Mouse (Mus musculus): ENCODE measurements around the gene Astl. TPM values are rescaled to one million over a fixed set of nuclear protein-coding genes. Genes with fewer than 3 reads are reported as not detected.
A peak's percentile ranks its signal among the peaks of the same experiment; 100 is the strongest.

Astl gene
- total RNA-seq, 1 experiment from 2014 or later: not detected

DNA sequence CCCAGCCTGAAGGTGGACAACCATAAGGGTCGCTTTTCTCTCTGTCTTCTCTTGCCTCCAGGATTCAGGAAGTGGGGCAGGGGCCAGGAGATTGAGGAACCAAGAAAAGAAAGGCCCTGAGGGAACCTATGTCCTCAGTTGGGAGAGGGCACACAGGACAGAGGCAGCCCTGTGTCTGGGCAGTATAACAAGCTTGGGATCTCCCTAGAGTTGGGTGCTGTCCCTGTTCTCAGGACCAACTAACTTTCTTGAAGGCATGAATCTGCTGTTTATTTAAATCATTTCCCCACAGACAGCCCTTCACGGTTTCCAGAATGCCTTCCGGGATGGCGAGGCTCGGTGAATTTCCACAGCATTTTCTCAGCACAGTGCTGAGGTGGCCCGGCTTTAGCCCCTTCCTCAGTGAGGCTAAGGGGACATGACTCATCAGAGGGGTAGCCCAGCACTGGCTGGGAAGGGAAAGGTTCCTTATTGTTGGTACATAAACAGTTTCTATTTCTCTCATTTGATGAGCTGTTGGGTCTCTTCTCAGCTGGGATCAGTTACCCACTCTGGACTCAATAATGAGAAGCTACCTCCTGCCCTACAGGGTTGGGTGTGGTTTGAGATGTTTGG lies 15.7 kb upstream of the Astl start:
- ATAC-seq (replicated peaks; ENCODE audit: low read depth, poor library complexity, severe bottlenecking): peak; percentile 40

GRCm38 (mm10) chr2:127323667-127324066 lies 14.8 kb upstream of the Astl start:
- ATAC-seq (replicated peaks; ENCODE audit: low read depth, poor library complexity, severe bottlenecking): no peak

DNA sequence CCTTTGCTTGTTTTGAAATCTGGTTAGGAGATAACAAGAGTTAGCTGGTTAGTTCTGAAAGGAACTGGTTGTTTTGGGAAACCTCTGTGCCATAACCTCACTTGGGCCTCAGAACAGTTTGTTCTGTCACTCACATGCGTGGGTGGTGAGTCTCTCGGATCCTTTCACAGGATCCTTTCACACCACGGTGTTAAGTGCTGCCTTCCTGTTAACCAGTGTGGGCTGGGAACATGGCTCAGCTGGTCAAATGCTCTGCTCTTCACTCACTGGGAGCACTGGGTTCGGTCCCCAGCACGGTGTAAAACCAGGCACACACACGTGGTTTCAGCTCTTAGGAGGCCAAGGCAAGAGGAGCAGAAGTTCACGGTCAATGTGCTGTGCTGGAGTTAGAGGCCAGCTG lies 14.0 kb upstream of the Astl start:
- no peak for ATAC-seq (replicated peaks; ENCODE audit: low read depth, poor library complexity, severe bottlenecking)

GRCm38 (mm10) chr2:127328090-127328851 lies 10.2 kb upstream of the Astl start:
- peak; percentile 88 for ATAC-seq (replicated peaks; ENCODE audit: low read depth, poor library complexity, severe bottlenecking)

GRCm38 (mm10) chr2:127332807-127333570 lies 5.5 kb upstream of the Astl start:
- ATAC-seq (replicated peaks; ENCODE audit: low read depth, poor library complexity, severe bottlenecking): no peak

DNA sequence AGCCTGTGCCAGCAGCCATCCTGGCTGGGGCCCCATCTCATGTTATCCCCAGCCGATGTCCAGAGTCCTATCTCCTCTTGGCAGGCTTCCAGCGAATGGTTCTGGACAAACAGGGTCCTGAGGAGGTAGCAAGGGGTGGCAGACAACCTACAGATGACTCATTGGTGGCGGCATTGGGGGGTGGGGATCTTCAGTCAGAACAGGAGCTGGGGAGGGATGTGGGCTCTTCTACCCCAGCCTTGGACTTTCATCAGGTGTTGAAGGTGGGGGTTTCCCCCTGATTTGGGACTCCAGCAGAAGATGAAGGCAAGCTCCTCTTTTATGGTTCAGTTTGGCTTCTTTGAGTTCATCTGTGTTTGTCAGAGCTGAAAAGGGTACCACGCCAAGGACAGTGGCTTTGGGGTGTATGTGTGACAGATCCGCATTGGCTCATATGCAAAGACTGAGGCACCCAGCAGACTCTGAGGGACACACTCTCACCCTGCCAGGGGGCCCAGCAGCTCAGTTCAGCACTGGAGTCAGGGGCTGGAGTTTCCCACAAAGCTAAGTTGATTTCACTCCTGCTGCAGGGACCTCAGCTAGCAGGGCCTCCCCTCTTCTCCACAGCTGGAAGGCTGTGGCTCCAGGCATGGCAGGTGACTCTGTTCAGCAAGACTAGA lies 4.4 kb upstream of the Astl start:
- ATAC-seq (replicated peaks; ENCODE audit: low read depth, poor library complexity, severe bottlenecking): no peak

- no peak for ATAC-seq (replicated peaks; ENCODE audit: low read depth, poor library complexity, severe bottlenecking)
Observed at GRCm38 (mm10) chr2:127335078-127335541, 3.3 kb upstream of the Astl start.

GRCm38 (mm10) chr2:127335767-127336496 lies 2.5 kb upstream of the Astl start, which contains the start of gene Dusp2:
Gene Dusp2 (plus strand): TSS chr2:127336159.
- ATAC-seq (replicated peaks; ENCODE audit: low read depth, poor library complexity, severe bottlenecking): peak; percentile 59

DNA sequence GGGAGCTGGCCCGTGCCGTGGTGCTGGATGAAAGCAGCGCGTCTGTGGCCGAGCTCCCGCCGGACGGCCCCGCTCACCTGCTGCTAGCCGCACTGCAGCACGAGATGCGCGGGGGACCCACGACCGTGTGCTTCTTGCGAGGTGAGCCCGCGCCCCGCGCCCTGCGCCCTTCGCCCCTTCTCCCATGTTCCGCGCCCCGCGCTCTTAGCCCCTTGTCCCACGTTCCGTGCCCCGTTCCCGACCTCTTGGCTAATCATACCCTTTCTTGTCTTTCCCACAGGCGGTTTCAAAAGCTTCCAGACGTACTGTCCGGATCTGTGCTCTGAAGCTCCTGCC lies 2.0 kb upstream of the Astl start:
- ATAC-seq (replicated peaks; ENCODE audit: low read depth, poor library complexity, severe bottlenecking): no peak

- no peak for ATAC-seq (replicated peaks; ENCODE audit: low read depth, poor library complexity, severe bottlenecking)
Observed at GRCm38 (mm10) chr2:127336885-127337284, 1.6 kb upstream of the Astl start.

DNA sequence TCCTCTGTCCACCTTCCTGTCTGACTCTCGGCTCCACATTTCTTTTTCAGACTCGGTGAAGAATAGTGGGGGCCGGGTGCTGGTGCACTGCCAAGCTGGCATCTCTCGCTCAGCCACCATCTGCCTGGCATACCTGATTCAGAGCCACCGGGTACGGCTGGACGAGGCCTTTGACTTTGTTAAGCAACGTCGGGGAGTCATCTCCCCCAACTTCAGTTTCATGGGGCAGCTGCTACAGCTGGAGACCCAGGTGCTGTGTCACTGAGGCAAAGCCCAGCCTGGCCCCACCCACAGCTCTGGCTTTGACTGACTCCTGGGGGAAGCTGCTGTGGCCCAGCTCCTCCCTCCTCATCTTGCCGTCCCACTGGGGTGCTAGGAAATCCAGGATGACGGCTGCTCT lies 908 bp upstream of the Astl start:
- peak; percentile 21 for ATAC-seq (replicated peaks; ENCODE audit: low read depth, poor library complexity, severe bottlenecking)

GRCm38 (mm10) chr2:127338012-127338411 lies 427 bp upstream of the Astl start:
- ATAC-seq (replicated peaks; ENCODE audit: low read depth, poor library complexity, severe bottlenecking): 0 out of 2 replicates have a peak, but pooled peaks have one; percentile 2

DNA sequence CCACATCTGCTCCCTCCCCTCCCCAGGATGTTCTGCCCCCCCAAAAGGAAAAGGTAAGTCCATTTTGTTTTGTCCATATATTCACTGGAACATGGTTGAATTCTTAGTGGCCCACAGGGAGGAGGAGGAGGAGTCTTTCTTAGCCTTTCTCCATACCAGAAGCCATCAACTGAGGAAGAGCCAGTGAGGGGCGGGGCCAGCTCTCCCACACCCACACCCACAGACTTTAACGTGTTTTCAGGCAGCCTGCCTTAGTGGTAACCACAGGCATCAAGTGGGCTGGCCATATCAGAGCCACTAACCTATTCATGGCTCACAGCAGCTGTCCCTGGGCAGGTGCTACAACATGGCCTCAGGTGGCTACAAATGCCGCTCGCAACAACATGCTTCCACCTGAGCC lies 394 bp downstream of the Astl start:
- peak; percentile 41 for ATAC-seq (replicated peaks; ENCODE audit: low read depth, poor library complexity, severe bottlenecking)

DNA sequence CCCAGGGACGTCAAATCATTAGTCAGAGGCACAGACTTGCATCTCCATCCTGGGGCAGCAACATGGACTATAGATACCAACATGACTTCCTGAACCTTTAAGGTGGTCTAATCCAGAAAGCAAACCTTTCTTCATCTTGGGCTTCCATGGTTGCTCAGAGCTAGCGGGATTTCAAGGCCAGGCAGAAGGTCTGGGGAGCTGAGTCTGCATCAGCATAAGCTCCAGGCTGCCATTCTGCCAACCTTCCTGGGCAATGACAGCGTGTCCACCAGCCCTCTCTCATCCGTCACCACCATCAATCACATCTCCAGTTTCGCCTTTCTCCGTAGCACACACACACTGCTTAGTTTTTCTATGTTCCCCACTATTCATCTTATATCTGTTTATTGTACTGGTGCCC lies 823 bp downstream of the Astl start:
- no peak for ATAC-seq (replicated peaks; ENCODE audit: low read depth, poor library complexity, severe bottlenecking)

DNA sequence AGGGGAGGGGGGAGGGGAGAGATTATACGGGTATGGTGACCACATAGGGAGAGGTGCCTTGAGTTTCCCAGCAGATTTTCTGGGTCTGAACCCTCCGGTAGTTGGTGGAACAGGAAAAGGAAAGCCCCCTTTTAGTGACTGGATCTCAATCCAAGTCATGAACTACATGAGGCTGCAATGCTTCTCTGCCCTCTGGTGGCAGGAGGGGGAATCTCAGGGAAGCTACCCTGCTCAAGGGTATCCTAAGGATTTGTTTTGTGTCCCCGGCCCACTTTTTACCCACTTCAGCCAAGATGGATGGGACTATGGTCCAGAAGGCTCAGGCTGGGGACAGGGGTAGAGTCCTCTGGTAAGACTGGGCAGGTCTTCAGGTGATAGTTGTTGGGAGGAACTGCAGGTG lies 2.7 kb downstream of the Astl start:
- ATAC-seq (replicated peaks; ENCODE audit: low read depth, poor library complexity, severe bottlenecking): peak; percentile 20; the same call in 1 of the 2 replicates

DNA sequence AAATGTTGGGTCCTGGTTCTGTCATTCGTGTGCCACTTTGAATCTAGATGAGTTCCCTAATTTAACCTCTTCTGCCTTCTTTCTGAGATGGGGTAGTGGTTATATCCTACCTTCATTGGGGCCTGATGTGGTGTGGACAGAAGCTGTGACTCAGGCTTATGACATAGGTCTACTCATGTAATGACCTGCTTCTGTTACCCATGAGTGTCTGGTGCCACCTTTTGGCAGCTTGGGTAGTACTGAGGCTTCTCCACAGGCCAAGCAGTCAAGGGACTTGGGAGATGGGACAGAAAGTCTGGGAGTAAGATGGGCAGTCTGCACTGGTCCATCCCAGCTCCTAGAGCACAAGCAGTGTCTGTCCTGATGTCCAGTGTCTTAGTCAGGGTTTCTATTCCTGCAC lies 7.9 kb downstream of the Astl start:
- ATAC-seq (replicated peaks; ENCODE audit: low read depth, poor library complexity, severe bottlenecking): peak; percentile 78

DNA sequence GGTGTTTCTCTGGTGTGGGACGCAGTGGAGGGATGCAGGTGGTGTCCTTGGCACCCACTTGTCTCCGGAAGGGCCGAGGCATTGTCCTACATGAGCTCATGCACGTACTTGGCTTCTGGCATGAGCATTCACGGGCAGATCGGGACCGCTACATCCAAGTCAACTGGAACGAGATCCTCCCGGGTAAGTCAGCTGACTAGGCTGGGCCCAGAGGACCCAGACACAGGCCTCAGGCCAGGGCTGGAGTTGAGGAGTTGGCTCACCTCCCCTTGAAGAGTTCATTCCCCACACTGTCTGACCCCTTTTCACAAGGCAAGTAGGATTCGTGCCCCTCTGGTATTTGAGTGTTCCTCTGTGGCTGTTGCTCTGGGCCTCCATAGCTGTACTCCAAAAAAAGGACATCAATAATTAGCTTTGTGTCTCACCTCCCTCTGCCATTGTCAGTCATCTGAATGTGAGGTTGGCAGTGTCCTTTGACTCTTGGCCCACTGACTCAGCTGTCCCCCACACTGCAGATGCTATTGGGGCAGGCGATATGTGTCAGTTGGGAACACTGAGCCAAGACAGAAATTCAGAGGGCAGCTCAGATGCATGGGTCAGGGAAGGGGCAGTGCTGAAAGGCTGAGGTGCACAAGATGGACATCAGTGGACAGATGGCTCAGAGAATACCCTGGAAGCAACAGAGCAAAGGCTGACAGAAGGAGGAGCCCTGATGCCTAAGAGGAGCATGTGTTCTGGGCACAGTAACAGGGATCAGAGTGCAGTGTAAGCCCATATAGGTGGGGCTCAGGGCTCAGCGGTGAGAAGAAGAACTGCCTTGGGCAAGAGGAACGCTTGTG lies 8.9 kb downstream of the Astl start:
- ATAC-seq (replicated peaks; ENCODE audit: low read depth, poor library complexity, severe bottlenecking): no peak

- no peak for ATAC-seq (replicated peaks; ENCODE audit: low read depth, poor library complexity, severe bottlenecking)
Observed at GRCm38 (mm10) chr2:127353881-127354280, 15.4 kb downstream of the Astl start.

Data from common myeloid progenitor, adult 5-6 weeks (primary cell).